8 mouse cellular contexts compared by ENCODE assay signal in genomic region chr15:77336287-77336967, GRCm38 (mm10). TPM values are rescaled to one million over a fixed set of nuclear protein-coding genes. Genes with fewer than 3 reads are reported as not detected.
DNase-seq lines count a peak whose midpoint lies in the region; ATAC-seq and TF ChIP-seq lines count a peak whose summit lies in the region.

No protein-coding gene starts in this region.

- ATAC-seq in Patski = peak; percentile 15
- peak; percentile 53 to 56 for ATAC-seq in hematopoietic stem cell, adult 5-6 weeks (replicated peaks in 1 of 2; ENCODE audit: insufficient read depth in 1 of 2, low FRiP score in 2 of 2, low TSS enrichment in 1 of 2, low read depth in 1 of 2, poor library complexity in 2 of 2, severe bottlenecking in 2 of 2)

- peak; percentile 99 for TF ChIP-seq CTCF in Patski (IDR thresholded peaks at IDR 0.05)

- H3K27me3 ChIP-seq in Patski = no peaks in the 10 kb centered on the region

- CTCF ChIA-PET in Patski (lab: Charles Lee) = interaction anchor here (0.8 to 2.9 kb wide), 16 partner anchors 8 to 226 kb away, joined by 3 to 14 read pairs (median 4); partner anchors contain the start of gene Rbfox2

- no peak for DNase-seq in Patski (ENCODE audit: low read depth, low spot score)
- DNase-seq in cerebellum, adult 9-10 months = peak; percentile 87
- peak; percentile 59 to 89 for DNase-seq in frontal cortex, adult 2 months (ENCODE audit: extremely low spot score in 1 of 2, low spot score in 1 of 2)
- DNase-seq in layer of hippocampus, adult 8-10 months (ENCODE audit: low spot score in 2 of 2) = peak; percentile 64 to 88
- DNase-seq in lung, adult 18-20 months = peak; percentile 91 to 96
- peak; percentile 86 for DNase-seq in ovary, adult 18-20 months (ENCODE audit: low spot score)
- peak; percentile 24 to 38 for DNase-seq in thymus, postnatal 36 days

- in situ Hi-C loops in Patski (cut with MboI; ENCODE audit: low pct_unique_long_range_greater_than_20kb) = no loop called here

- POLR2A ChIA-PET in Patski (lab: Charles Lee) = no interaction called here

RNA-seq across cellular contexts. Expression of gene Rbfox2, which starts 29.6 kb away (rescaled TPM):
- polyA plus RNA-seq in Patski (2021) = 53.2 TPM
- 200 and 212 TPM in 2 replicates for polyA plus RNA-seq in frontal cortex, adult 2 months (2012; rRNA removed)
- total RNA-seq in hematopoietic stem cell, adult 5-6 weeks (2017) = 8.4 and 11.9 TPM in 2 replicates
- 100 to 1,000 TPM; 200 to 279 (median 237) TPM for total RNA-seq in layer of hippocampus, adult 8-10 months (2022)

Comparison
In these comparisons a context has a peak if more than half of its experiments do, and no peak if none do; other contexts are left out.
1. RNA of gene Rbfox2, which starts 29.6 kb away (total RNA-seq): 200 to 279 TPM in layer of hippocampus, adult 8-10 months; 8.4 to 11.9 TPM in hematopoietic stem cell, adult 5-6 weeks; every median in the first group is over 10 times any median in the second.